Comparison of ENCODE assay signal across 19 mouse cellular contexts in the genomic region with DNA sequence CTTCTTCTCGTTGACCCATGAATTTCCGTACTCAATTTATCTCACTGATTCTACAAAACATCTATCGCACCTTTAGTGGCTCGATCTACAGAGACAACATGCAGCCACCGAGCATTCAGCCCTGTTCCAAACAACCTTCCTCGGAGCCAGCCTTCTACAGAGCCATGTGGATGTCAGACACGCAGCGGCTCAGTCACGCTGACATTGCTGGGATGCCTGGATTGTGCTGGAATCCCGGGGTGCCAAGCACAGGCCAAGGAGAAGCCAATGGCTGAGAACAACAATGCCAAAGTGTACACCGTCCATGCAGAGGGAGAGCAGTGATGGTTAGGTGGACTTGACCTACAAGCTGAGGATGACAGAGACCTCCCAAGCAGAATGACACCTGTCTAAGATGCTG.
"Had no signal": no experiment of that assay in that cellular context is flagged by ENCODE, and none has a peak within 500 bp of the region (broad histone marks: within the 10 kb centered on the region; RNA-seq: fewer than 3 reads in every experiment).

No protein-coding gene starts in this region.

- H3K27ac ChIP-seq: limb, embryonic 12.5 days; limb, embryonic 15.5 days; liver, embryonic 14.5 days; macrophage; midbrain, embryonic 10.5 days; midbrain, embryonic 13.5 days; neural tube, embryonic 13.5 days had no signal

- H3K27me3 ChIP-seq: limb, embryonic 12.5 days; limb, embryonic 15.5 days; midbrain, embryonic 13.5 days; neural tube, embryonic 13.5 days had no signal

- H3K9ac ChIP-seq: limb, embryonic 12.5 days; limb, embryonic 15.5 days; liver, embryonic 14.5 days; liver, postnatal 0 days; lung, embryonic 14.5 days; midbrain, embryonic 13.5 days; neural tube, embryonic 13.5 days had no signal

- DNase-seq: kidney, postnatal 10 days; kidney, postnatal 36 days; left cerebral cortex, postnatal 4 days; liver, postnatal 0 days; lung, embryonic 14.5 days; thymus, adult 18-20 months; thymus, postnatal 36 days had no signal

- H3K4me2 ChIP-seq: limb, embryonic 12.5 days; limb, embryonic 15.5 days; liver, embryonic 11.5 days; lung, embryonic 14.5 days; midbrain, embryonic 13.5 days; neural tube, embryonic 13.5 days had no signal

- ATAC-seq: liver, postnatal 0 days; lung, postnatal 0 days; midbrain, embryonic 13.5 days; midbrain, embryonic 16.5 days had no signal

- H3K9me3 ChIP-seq: limb, embryonic 12.5 days; limb, embryonic 15.5 days; megakaryocyte, embryonic 14.5 days; midbrain, embryonic 10.5 days; midbrain, embryonic 13.5 days; neural tube, embryonic 13.5 days had no signal

- H3K4me3 ChIP-seq: limb, embryonic 12.5 days; limb, embryonic 15.5 days; megakaryocyte, embryonic 14.5 days; midbrain, embryonic 10.5 days; midbrain, embryonic 13.5 days; myocyte; neural tube, embryonic 13.5 days had no signal

- H3K36me3 ChIP-seq: limb, embryonic 12.5 days; limb, embryonic 15.5 days; midbrain, embryonic 10.5 days; midbrain, embryonic 13.5 days; neural tube, embryonic 13.5 days had no signal
